Mouse (Mus musculus) NIH3T3 (cell line): ENCODE data around the gene Sult6b2.

ENCODE experiments used
- DNase-seq: peaks from one replicate; pipeline ENCODE4 v3.0.0-alpha.2; 2012; ENCODE audit warnings: low read depth

The Sult6b2 gene

DNA sequence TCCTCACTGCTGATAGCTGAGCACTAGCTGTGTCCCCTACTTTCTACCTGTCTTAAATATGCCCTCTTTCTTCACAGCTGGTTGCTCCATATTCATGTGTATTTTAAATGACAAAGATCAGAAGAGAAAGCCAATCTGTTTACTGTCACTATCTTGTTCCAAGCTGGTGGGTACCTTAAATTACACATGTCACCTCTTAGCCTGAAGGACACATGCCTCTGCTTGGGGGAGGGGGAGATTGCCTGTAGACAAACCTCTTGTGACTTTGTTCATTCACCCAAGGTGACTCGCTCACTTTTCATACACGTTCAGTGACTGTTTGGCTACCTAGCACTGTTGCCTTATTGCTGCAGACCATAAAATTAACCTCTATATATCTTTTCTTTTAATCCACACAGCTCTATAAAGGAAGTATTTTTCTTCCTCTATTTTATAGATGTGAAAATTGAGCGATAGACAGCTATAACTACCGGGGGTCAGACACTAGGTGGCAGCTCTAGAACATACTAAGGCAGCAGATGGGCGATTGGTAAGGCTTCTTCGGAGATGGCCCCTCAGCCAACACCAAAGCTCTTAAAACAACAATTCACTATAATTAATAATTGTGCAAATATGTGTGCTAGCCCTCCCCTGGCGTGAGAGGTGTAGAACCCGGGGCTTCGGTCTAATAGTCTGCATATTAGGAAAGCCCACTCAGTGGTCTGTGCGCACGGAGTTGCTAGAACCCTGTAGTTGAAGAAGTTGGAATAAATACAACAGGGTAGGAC is 25.1 kb downstream of the Sult6b2 start:
- DNase-seq, result peak; percentile 64

DNA sequence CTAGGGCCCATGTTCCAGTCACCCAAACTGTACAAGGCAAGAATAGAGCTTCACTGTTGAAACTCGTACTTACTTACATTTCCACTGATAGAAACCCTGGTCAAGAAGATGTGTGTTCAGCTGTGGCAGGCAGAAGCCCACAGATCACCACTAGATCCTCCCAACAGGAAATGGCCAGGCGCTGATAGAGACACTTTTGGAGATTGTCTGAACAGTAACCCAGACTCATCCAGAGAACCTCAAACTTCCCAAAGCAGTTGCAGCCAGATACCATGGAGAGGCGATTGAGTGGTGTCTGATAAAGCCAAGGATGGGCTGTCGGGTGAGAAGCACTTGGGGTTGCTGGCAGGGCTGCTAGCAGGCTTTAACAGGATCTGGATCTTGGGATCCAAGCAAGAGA is 27.4 kb downstream of the Sult6b2 start:
- DNase-seq, result no peak

DNA sequence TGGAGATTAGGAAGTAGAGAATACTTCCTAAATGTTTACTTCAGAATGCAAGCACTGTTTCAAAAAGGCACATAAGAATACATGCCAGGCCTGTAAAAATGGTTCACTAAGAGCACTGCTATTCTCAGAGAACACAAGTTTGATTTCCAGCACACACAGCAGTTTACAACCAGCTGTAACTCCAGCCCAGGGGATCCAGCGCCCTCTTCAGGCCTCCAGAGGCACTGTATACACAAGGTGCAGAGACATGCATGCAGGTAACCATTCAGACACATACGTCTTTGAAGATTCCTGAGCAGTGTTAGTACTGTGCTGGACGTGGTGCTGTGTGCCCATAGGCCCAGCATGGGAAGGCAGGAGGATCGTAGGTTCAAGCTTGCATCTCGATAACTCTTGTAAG is 30.7 kb downstream of the Sult6b2 start:
- DNase-seq, result no peak

DNA sequence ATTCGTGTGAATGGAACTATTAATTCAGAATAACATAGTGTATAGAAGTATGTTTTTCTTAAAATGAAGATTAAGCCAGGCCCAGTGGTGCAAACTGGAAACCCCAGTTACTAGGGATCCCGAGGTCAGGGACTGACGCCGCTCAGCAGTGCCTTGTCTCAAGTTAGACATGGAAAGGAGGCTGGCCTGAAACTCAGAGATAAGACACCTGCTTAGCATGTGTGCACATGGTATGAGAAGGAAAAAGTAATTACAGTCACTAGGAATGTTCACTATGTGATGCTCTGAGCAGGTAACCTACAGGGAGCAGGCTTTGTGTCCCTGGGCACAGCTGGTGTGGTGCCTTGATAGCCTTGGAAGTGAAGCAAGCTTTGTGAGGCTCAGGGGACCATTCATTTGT is 32.7 kb downstream of the Sult6b2 start:
- DNase-seq, result no peak

DNA sequence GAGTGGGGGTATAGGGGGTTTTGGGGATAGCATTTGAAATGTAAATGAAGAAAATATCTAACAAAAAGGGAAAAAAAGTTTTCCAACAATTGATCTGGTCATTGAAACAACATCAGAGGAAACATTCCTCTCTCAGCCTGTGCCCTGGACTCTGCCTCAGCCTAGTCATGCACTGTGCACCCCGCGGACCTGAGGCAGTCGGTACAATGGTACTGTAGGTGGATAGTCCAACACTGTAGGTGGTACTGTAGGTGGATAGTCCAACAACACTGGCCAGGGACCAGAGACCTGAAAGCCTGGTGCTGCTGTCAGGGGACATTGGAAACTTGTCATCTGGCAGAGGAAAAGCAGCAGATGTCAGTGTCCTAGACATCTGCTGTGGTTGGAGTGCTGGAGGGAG is 34.4 kb downstream of the Sult6b2 start:
- no peak for DNase-seq

DNA sequence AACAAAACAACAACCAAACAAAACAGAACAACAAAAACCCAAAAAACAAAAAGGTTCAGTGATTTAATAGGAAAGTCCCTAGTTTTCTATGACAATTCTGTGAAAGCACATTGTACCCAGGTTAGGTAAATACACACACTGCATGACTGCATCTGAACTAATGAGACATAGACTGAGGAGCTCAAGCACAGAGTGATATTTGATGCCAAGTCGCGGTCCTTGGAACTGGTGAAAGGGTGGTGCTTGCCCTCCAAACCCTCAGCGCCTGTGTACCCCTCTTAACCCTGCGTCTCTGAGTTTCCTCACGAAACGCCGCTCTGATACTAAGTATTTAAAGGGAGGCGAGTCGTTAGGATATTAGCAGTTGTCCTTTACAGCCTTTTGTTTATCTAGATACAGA is 37.0 kb downstream of the Sult6b2 start:
- no peak for DNase-seq

DNA sequence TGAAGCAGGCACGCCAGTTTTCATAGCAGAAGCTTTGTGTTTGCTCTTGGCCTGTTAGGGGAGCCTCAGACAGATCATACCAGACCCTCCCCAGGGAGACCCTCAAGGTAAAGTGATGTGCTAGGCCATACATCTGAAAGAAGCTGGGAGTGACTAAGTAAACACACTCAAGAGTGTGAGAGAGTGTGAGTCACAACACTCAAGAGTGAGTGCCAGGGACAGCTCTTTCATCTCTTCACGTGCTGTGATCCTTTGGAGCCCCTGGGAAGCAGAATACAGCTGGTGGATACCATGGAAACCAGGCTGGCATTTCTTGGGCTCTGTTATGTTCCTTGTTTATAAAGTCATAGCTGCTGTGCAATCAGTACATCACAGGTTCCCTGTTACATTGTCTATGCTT is 39.4 kb downstream of the Sult6b2 start:
- no peak for DNase-seq

DNA sequence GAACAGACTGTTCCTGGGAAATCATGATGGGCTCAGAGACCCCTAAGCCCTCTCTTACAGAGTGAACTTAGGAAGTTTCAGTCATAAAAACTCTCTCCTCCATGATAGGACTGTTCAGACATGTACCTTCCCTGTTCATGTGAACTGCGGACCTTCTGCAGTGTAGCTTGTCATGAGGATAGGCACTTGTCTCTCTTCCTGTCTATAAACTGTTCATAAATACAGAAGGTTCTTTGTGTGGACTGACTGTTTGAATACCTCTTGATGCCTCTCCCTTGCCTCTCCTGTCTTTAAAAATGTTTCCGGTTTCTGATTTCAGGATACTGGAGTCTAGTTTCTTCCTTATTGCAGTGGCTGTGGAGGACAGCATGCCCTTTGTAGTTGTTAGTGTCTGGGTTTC is 44.7 kb downstream of the Sult6b2 start:
- DNase-seq, result no peak

DNA sequence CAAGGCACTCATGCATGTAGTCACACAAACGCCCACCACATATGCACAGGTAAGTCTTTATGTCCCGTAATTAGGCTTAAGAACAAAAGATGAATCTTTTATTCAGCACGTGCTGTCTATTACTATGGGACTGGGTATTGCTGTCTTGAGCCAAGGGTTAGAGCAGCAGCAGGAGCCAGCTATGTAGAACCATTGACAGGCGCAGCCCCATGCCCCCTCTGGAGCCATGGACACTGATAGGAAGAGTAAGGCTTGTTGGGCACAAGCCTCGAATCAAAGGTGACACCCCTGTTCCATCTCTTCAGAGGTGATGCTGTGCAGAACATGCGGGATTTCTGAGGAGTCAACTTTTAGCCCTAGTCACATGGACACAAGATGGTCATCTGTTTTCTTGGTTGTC is 45.7 kb downstream of the Sult6b2 start:
- no peak for DNase-seq

DNA sequence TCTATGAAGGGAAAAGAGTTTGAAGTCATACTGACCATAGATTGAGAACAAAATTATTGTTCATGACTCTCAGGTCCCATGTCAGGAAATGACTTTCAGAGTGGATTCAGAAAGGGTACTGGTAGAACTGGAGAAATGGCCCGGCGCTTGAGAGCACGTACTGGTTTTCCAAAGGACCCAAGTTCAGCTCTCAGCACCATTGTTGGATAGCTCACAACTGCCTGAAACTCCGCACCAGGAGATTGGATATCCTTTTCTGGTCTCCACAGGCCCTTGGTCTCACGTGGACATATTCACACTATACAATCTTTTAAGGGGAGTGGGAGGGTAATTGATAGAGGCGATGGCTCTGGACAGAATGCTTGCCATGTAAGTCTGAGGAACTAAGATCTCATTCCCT is 46.3 kb downstream of the Sult6b2 start:
- no peak for DNase-seq

DNA sequence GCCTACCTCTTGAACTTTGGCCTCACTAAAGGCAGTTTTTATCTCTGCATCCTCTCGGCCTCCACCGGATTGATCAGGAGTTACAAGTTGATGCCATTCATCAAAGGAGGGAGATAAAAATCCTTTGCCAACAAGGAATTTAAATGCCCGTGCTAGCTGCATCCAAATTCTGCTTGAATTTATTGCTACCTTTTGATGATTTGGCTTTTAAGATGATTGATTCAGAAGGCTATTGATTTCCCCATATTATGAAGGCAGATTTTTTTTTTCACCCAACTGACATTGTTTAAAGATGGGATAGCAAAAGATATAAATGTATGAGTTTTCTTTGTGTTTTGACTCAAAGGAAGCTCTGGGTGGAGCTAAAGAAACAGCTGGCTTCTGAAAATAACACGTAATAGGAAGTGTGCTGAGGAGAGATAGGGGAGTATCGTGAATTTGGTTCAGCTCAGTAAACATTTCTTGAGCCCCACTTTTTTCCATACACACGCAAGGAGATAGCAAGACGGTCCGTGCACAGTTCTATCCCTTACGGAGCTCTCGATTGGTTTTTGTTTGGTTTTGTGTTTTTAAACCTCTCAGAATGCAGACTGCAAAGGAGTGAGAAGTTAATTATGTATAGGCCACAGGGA is 46.9 kb downstream of the Sult6b2 start:
- DNase-seq, result peak; percentile 19

DNA sequence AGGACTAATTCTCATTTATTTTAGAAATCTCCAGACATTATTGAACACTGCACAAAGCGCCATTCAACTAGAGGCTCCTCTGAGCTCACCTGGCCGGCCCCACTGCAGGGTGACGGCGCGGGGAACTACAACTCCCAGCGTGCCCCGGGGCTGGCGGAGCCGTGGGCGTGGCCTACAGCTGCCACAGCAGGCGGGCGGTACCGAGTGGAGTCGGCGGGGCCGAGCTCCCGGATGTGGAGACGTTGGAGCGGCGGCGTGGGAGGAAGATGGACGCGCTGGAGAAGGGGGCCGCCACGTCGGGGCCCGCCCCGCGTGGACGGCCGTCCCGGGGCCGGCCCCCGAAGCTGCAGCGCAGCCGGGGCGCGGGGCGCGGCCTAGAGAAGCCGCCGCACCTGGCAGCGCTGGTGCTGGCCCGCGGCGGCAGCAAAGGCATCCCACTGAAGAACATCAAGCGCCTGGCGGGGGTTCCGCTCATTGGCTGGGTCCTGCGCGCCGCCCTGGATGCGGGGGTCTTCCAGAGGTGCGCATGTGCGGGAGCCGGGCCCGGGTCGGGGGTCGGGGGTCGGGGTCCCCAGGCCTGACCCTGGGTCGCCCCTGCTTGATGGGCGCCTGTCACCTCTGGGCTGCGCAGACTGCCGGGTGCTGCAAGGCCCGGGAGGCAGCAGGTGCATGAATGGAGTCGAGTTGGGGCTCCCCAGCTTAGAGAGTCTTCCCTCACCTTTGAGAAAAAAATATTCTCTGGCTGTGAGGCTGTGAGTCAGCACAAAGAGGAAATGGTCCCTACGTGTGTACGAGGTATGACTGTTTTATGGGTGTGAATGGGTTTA is 47.6 kb downstream of the Sult6b2 start, which contains the start of gene Cmas:
Gene Cmas, plus strand, starts transcription at position 180 of the 827 bp plus-strand sequence.
- peak; percentile 92 for DNase-seq

DNA sequence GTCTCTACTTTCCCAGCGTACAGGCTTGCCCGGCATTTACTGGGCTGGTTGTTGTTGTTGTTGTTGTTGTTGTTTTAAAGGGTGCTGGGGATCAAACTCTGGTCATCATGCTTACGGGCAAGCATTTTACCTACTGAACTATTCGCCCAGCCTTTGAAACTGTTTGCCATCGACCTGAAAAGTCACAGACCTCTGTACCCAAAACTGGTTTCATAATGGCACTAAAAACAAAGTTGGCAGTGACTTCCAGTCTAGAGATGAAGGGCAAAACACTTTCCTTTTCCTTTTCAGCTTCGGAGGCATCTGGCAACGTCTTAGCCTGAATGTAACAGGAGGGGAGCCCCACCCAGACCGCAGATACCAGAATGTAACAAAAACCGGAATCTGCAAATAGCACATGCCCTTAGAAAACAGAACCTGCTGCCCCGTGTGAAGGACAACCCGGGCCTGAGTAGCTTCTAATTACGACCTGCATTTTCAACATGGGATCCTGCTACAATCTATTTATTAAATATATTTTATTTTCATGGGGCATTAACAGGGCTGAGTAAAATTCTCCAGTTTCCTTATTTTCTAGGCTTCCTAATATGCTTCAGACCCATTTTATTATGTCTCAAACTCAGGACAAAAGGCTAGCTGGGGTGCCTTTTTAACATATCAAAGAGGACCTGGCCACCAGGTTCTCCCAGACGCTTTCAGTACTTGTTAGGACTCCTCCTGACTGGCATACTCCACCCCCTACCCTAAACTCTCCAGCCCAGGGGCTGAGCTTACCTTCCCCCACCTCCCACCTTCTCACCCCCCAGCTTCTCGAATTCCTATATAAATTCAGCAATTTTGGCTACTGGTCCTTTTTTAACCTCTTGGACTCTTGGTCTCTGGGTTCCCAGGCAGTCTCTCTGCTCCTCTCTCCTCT is 51.7 kb downstream of the Sult6b2 start:
- DNase-seq, result no peak

DNA sequence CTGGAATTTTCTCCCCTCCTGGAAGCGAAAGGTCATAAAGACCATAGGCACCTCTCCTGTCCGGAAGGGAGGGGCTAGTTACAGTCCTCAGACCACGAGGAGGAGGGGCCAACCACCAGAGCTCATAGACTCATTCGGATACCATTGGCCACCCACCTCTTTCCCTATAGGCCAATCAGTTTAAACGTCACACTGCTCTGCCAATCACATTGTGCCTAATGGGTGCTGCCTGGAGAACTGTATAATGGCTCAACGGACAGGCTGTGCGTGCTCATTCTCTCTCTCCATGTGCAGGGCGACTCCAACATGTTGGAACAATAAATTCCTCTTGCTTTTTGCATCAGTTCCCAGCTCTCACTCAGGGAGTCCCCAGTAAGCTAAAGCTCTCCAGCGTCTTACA is 52.9 kb downstream of the Sult6b2 start:
- DNase-seq, result no peak

DNA sequence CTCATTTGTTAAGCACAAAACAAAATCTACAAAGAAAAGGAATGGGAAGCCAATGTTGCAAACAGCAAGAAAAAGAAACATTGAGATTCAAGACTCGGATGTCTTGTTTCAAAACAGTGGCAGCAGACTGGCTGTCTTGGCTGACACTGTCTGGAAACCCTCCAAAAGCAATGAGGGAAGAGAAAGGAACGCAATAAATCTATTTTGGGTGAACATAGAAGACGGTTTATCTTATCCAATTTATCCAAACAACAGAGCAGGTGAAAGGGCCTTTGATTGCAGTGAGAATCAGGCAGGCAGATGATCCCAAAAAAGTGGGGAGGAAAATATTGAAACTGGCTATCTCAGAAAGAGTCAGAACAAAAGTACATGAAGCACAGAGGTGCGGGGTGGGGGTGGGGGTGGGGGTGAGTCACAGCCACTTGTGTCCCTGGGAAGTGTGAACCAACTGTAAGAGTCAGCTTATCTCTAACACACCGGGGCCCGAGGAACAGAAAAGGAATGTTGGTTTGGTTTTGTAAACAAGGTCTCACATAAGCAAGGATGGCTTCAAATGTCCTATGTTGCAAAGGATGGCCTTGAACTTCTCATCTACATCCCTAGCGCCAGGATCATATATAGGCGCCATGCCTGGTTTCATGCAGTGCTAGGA is 56.1 kb downstream of the Sult6b2 start:
- DNase-seq, result peak; percentile 37

DNA sequence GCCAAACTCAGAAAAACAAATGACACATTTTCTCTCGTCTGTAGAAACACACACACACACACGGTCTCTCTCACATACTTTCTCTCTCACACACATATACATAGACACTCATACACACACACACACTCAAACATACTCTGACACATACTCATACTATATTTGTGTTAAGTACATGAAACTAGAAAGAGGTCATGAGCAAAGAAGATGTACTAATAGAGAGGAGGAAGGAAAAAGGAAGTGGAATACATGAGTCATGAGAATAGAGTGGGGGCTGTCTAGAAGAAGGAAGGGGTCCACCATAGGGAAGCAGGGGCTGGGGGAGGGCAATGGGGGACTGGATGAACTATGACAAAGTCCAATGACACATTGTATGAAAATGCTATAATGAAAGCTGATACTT is 57.1 kb downstream of the Sult6b2 start:
- DNase-seq, result no peak

DNA sequence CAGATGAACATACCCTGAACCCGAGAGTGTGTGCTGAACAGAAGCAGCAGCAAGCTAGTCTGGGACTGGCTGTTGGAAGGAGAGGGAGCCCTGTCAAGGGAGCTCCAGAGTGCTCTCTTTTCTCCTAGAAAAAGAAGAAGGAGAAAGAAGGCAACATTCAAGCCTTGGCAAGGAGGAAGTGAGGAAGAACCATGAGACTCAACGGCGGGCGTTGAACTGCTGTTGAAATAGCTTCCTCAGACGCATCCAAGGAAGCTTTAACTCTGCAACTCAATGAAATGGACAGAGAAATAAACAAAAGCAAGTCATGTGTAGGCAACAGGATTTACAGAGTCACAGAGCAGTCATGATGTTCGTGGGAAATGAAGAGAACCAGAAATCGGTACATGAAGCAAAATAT is 57.5 kb downstream of the Sult6b2 start:
- no peak for DNase-seq

DNA sequence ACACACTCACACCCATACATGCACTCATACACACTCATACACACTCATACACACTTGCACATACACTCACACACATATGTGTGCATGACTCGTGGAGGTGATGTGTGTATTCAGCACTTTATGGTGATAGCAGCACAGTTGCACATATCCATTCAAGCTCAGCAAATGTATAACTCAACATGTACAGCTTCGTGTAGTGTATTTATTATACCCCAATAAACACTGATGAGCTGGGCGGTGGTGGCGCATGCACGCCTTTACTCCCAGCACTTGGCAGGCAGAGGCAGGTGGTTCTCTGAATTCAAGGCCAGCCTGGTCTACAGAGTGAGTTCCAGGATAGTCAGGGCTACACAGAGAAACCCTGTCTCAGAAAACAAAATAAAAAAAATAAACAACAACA is 58.8 kb downstream of the Sult6b2 start:
- DNase-seq, result no peak

DNA sequence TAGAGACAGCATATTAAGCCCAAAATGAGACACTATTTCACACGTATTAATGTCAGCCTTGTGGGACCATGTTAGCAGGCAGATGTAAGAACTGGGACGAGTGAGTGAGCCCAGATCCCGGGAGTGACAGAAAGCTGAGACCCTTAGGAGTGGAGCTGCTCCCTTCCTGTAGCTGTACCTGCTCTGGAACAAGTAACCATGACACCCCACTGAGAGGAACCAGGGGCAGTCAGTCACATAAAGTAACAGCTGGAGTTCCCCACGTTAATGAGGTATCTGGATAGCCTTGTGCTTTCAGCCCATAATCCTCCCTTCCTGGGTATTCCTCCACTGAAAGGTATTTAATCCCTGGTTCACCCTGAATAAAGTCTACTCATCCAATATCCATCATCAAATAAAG is 61.1 kb downstream of the Sult6b2 start:
- DNase-seq, result no peak

DNA sequence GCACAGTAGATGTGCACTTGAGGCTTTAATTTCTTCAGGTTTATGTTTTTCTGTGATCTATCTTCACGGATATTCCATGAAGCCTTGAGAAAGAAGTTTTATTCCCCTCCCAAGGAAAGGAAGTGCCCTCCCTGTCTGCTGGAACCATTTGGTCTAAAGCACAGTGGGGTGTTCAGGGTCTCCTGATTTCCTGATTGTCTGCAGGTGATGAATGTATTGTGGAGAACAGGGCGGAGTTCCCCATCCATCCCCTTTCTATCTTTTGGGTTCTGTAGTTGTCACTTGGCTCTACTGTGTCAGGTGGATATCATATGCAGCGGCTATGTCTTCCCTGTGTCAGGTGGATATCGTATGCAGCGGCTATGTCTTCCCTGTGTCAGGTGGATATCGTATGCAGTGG is 62.5 kb downstream of the Sult6b2 start:
- no peak for DNase-seq

DNA sequence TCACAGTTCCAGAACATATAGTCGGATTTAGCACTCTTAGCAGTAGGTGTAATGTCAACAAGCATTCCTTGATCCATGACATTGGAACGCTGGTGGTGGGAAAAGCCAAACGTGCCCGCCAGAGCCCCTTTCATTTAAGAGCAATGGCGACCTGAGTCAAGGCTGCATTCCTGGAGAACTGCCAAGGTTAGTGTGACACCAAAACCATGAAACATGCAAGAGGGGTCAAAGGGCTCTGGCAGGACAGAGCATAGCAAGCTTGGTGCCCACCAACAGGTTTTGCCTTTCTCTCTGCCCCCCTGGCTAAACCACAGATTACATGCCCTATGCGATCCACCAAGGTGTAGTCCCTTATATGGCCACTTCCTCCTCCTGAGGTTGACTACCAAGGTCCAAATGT is 65.7 kb downstream of the Sult6b2 start:
- no peak for DNase-seq
